Comparison of ENCODE assay signal across 8 mouse cellular contexts in the genomic region with DNA sequence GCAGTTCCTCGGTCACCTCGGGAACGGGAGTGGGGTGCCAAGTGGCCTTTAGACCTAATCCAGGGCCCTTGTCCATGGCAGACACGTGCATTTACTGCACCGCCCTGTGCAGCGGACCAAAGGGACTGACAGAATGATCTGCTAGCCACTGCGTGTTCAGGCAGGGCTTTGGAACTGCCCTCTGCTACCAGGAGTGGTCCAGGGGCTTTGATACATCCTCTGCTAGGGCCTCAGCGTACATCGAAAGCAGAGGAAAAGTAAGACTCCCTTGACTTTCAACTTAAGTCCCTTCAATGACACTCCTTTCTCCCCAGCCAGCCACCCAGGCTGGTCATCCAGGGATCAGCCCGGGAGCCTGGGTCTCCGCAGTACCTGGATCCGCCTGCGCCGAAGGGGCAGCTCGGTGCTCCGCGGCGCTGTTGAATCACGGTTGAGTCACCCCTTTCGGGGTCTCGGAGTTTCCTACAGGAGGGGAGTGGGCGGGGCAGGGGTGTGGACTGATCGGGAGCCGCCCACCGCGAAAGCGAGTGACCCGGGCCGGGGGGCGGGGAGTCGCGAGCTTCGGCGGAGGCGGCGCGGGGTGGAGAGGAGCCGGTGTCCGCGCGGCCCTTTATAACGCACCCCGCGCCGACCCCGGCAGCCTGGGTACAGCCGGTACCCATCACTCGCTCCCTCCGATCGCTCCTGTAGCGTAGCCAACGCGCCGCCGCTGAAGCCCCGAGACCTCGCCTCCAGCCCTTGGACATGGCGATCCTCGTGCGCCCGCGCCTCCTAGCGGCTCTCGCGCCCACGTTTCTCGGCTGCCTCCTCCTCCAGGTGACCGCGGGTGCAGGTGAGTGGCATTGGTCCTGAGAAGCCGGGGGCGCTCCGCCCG. TPM values are rescaled to one million over a fixed set of nuclear protein-coding genes. Genes with fewer than 3 reads are reported as not detected.
A peak's percentile ranks its signal among the peaks of the same experiment; 100 is the strongest.
DNase-seq lines count a peak whose midpoint lies in the region; ATAC-seq lines count a peak whose summit lies in the region.

A gene (plus strand): TSS at position 567 of the 874 bp plus-strand sequence.

- H3K27me3 ChIP-seq in hindbrain, embryonic 14.5 days (ENCODE audit: control insufficient read depth, insufficient read depth, low read length), result 0 out of 2 replicates have a peak, but pooled peaks cover 3% of the 10 kb centered on the region

- H3K36me3 ChIP-seq in hindbrain, embryonic 14.5 days (replicated peaks; ENCODE audit: control insufficient read depth, insufficient read depth), result no peaks in the 10 kb centered on the region

- ATAC-seq in hindbrain, embryonic 14.5 days (ENCODE audit: low FRiP score), result peak; percentile 89

- peaks cover 11% of the 10 kb centered on the region; the same call in 1 of the 2 replicates for H3K4me1 ChIP-seq in hindbrain, embryonic 14.5 days (replicated peaks; ENCODE audit: control insufficient read depth, insufficient read depth, low read length)

- H3K4me2 ChIP-seq in hindbrain, embryonic 14.5 days (replicated peaks), result peak within 1 kb of the TSS; percentile 81

- 0 out of 2 replicates have a peak within 1 kb of the TSS, but pooled peaks have one; percentile 3 for H3K27ac ChIP-seq in hindbrain, embryonic 14.5 days

- DNase-seq in NIH3T3 (ENCODE audit: low read depth), result peak; percentile 96
- peak; percentile 92 to 93 for DNase-seq in cerebellum, postnatal 10 days
- peak; percentile 66 for DNase-seq in gastrocnemius, adult 18-20 months (ENCODE audit: low spot score)
- DNase-seq in hindbrain, embryonic 14.5 days (ENCODE audit: low spot score), result peak; percentile 76
- peak; percentile 56 to 75 for DNase-seq in left cerebral cortex, adult 18-20 months (ENCODE audit: low spot score in 2 of 2)
- DNase-seq in lung, postnatal 4 days, result peak; percentile 86
- peak; percentile 51 for DNase-seq in retina, postnatal 7 days (ENCODE audit: low read depth, low spot score)
- DNase-seq in urinary bladder, postnatal 14 days (ENCODE audit: low spot score), result peak; percentile 87

- peak within 1 kb of the TSS; percentile 59 for H3K9ac ChIP-seq in hindbrain, embryonic 14.5 days

- WGBS in hindbrain, embryonic 14.5 days, result under 1% methylated on average over 66 of the region's 73 CpGs

- H3K9me3 ChIP-seq in hindbrain, embryonic 14.5 days (ENCODE audit: control insufficient read depth, low read length), result no peaks in the 10 kb centered on the region

- H3K4me3 ChIP-seq in hindbrain, embryonic 14.5 days (replicated peaks; ENCODE audit: low read length), result peak within 1 kb of the TSS; percentile 61

RNA-seq across cellular contexts. Expression of the gene that starts here (rescaled TPM):
- total RNA-seq in gastrocnemius, adult 18-20 months (2021), result 1 to 10 TPM; 3.3 to 7.9 TPM
- polyA plus RNA-seq in hindbrain, embryonic 14.5 days (2014; fragmentation: Nextera tagmentation; extraction: Ambion mirVana), result 6.5 and 8.2 TPM in 2 replicates
- total RNA-seq in left cerebral cortex, adult 18-20 months (2021), result 10 to 100 TPM; 45.7 to 48.8 TPM

Comparison
In these comparisons a context has a peak if more than half of its experiments do, and no peak if none do; other contexts are left out.
1. Peak in every context shown above with its lines: DNase-seq, ATAC-seq, H3K4me3 ChIP-seq and H3K27ac ChIP-seq.
2. RNA of the gene that starts here (total RNA-seq): 45.7 to 48.8 TPM in left cerebral cortex, adult 18-20 months; 3.3 to 7.9 TPM in gastrocnemius, adult 18-20 months; every median in the first group is over 4 times any median in the second.